Mouse (Mus musculus) heart, postnatal 4 days (tissue): ENCODE measurements around the gene Kmt5b. TPM values are rescaled to one million over a fixed set of nuclear protein-coding genes. Genes with fewer than 3 reads are reported as not detected.

Experiments used
- DNase-seq: peaks from one replicate; pipeline ENCODE4 v3.0.0; 2021
- total RNA-seq, 2 experiments: library from RNA; stranded (reverse); gene quantifications; 2 replicates each; pipeline ENCODE4 v1.2.3; 2021

Gene Kmt5b
- total RNA-seq, result 10 to 100 TPM; 36.7 to 37.7 TPM

DNA sequence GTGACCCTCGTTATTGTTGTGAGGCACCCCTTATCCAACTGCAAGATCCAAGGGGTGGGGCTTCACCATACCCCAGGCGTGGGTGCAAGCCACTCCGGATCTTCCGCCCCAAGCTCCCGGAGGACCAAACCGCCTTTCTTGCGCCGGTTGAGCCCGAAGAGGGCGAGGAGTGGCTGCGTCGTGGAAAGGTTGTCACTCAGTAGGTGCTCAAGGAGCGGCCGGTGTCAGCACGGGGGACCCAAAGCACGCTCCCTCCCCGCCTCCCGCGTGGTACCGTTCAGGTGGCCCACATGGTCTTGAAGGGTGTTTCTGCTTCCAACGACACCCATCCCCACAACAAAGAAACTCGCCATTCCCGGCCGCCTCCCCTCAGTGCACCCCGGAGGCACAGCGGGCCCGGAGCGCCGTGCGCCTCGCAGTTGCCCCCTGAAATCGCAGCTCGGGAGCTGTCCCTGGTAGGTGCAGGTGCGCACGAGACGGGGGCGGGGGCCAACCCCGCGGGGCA, at the start of gene Kmt5b:
Kmt5b (plus strand) TSS at position 146 of the 505 bp plus-strand sequence.
- DNase-seq, result peak; percentile 66

GRCm38 (mm10) chr19:3718481-3719361, 48.5 kb upstream of the Kmt5b start:
- DNase-seq, result peak; percentile 80

DNA sequence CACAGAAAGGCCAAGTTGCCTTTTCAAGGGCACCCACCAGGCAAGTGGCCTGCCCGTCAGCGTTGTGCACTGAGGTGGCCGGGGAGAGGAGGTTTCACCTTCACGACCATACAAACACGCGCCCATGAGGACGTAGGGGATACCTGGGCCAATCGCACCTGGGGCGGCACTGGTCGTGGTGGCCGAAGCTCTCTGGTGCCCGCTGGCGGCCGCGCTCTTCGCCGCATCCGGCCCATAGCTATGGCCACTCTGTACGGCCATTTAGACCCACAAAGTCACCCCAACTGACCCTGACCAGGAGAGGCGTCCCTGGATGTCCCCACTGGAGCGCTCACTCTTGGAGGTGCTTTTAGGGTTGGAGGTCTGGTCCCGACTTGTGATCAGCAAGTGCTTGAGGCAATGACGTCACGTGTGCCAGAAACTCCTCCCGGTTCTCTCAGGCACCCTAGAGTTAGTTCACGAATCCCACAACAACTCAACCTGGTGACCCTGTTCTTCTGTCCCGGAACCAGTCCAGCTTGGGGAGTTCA, 47.8 kb upstream of the Kmt5b start:
- peak; percentile 74 for DNase-seq

DNA sequence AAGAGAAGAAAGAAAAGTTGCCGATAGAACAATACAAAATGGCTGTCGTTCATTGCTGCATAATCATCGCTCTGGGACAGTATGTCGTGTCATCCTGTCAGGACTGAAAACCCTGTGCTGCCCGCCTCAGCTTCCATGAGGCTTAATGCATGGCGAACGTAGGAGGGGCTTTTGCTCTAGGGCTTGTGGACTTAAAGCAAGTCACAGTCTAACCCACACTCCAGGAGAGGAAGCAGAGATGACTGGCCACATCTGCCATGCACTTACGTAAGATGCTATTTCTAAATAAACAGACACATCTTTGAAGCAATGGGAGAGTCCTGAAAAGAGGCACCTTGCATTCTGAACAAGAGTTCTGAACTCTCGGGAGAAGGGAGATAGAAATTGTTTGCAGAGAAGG, 44.1 kb upstream of the Kmt5b start:
- DNase-seq, result no peak

GRCm38 (mm10) chr19:3723904-3724303, 43.3 kb upstream of the Kmt5b start:
- peak; percentile 52 for DNase-seq

DNA sequence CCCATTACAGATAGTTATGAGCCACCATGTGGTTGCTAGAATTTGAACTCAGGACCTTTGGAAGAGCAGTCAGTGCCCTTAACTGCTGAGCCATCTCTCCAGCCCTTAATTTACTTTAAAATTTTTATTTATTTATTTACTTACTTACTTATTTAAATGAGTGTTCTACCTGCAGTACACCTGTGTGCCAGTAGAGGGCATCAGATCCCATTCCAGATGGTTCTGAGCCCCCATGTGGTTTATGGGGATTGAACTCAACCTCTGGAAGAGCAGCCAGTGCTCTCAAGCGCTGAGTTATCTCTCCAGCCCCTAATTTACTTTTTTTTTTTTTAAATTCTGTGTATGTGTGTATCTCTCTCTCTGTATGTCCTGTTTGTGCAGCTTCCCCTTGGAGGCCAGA, 42.4 kb upstream of the Kmt5b start:
- DNase-seq, result peak; percentile 83

- DNase-seq, result no peak
Observed at GRCm38 (mm10) chr19:3728901-3729300, 38.3 kb upstream of the Kmt5b start.

DNA sequence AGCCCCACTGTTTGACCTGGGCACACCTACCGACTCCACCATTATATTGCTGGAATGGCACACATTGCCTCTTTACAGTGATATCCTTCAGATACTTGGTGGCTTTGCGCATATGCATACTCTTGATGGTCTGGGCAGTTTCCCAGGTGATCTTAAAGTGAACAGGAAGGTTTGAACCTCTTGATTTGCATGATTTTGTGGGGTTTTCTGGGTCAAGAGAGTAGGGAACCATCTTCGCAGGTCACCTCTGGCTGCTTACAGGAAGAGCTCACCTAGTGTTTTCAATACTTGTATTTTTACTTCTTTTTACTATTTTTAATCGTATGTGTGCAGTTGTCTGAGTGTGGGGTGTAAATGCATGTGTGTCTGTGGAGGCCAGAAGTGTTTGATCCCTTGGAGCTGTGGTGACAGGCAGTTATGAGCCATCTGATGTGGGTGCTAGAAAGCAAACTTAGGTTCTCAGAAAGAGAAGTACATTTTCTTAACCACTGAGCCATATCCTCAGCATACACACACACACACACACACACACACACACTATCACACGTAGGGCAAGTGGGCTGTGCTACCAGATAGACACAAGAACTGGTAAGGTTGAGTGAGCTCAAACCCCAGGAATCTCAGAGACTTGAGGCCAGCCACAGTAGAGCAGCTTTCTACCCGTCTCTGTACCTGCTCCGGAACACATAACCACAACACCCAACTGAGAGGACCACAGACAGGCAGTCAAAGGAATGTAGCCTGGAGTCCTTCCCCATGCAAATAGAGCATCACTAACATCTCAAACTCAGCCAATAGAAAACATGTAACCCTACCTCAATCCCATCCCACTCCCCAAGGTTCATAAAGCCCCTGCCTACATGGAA, 36.2 kb upstream of the Kmt5b start:
- DNase-seq, result no peak

GRCm38 (mm10) chr19:3736001-3736400, 31.2 kb upstream of the Kmt5b start:
- no peak for DNase-seq

DNA sequence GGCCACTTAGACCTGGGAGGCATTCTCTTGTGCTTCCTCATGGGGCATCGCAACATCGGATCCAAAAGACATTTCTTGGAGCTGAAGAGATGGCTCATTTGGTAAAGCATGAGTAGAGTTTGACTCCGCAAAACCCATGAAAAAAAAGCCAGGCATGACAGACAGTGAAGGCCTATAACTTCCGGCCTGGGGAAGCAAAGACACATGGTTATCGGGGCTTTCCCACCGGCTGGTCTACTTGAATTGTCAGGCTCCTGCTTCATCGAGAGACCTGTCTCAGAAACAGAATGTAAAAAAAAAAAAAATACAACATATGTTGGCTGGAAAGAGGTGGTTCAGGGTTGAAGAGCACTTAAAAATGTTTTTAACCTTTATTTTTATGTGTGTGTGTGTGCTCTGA, 27.6 kb upstream of the Kmt5b start:
- no peak for DNase-seq

DNA sequence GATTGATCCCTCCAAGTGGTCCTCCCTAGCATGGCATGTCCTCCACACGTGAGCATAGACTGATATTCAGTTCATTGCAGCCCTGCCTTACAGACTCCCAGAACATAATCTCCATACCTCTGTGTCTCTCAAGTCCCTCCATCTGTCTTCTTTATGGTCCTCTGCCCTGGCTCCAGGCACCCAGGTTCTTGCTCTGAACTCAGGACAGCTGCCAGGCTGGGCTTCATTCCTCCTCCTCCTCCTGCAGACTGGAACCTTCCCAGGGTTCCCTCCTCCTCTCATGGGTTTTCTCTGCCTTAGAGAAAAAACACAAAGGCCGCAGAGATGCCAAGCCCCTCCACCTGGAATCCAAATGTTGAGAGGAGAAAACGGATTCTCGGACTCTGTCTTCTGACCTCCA, 24.5 kb upstream of the Kmt5b start:
- no peak for DNase-seq

DNA sequence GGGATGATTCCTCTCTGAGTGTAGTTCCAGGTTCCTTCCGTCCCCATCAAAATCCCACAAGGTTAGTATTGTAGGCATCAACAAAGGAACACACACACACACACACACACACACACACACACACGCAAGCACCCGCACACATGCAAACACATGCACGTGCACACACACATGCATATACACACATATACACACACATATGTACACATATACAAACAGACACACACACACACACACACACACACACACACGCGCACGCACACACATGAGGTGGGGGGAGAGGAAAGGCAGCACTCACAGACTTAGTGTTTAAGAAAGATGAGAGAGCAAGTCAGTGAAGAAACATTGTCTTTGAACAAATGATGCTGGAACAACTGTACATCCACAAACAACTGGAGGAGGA, 23.9 kb upstream of the Kmt5b start:
- no peak for DNase-seq

- peak; percentile 50 for DNase-seq
Observed at GRCm38 (mm10) chr19:3743851-3744512, 23.2 kb upstream of the Kmt5b start.

- DNase-seq, result no peak
Observed at GRCm38 (mm10) chr19:3752621-3753239, 14.5 kb upstream of the Kmt5b start.

DNA sequence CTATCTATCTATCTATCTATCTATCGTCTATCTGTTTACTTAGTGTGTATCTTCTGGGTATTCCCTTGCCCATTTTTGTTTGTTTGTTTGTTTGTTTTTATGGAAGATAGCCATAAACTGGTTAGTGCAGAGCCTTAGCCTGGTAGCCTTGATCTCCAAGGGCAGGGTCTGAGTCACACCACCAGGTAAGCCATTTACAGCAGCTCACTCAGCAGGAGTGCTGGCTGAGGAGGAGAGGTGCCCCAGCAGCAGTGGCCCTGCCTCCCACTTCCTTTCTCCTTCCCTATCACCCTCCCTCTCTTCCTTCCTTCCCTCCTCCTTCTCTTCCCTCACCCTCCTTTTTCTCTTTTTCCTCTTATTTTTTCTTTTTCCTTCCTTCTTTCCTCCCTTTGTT, 14.0 kb upstream of the Kmt5b start:
- DNase-seq, result no peak

DNA sequence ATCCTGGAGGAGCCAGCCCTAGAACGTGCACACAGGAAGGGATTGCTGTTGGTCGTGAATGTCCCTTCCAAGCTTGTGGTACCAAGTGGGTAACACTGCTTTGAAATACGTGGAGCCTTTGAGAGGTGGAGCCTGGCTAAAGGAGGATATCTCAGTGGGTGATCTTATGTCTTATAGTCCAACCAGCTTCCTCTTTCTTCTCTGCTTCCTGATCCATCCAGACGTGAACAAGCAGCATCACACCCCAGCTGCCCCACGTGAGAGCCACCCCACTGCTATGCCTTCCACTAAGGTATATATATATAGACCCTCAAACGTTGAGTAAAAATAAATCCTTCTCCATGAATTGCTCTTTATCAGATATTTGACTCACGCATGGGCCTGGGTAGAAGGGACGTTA, 13.5 kb upstream of the Kmt5b start:
- no peak for DNase-seq

DNA sequence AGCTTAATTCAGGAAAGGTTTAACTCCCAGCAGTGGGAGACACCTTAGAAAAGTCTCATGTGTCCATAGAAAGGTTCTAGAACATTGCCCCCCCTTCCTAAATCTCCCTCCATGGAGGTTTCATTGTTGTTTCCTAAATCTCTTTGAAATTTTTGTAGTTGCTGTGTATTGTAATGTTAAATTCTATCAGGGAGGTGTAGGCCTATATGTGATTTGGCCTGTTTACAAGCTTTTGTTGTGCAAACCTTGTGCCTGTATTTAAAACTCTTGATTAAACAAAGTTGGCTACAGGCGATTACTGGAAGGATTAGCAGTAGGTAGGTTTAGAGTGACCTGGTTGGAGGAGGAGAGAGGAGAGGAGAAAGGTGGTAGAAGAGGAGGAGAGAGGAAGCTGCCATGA, 9.4 kb upstream of the Kmt5b start:
- DNase-seq, result no peak

GRCm38 (mm10) chr19:3765221-3765820, 1.9 kb upstream of the Kmt5b start:
- peak; percentile 7 for DNase-seq

- DNase-seq, result no peak
Observed at GRCm38 (mm10) chr19:3766378-3766777, 843 bp upstream of the Kmt5b start.

GRCm38 (mm10) chr19:3767781-3768696, 818 bp downstream of the Kmt5b start:
- DNase-seq, result peak; percentile 93
